Mouse (Mus musculus) myocyte (in vitro differentiated cells): ENCODE results near the gene Ttc24.
A peak's percentile ranks its signal among the peaks of the same experiment; 100 is the strongest.

Experiments
- MAX ChIP-seq: IDR thresholded peaks from one replicate; pipeline ENCODE4 v1.6.1; 2011; ENCODE audit warnings: low read depth, mild to moderate bottlenecking, control low read depth
- MYOD1 ChIP-seq, 3 experiments: IDR thresholded peaks; one replicate each; pipeline ENCODE4 v1.6.1; 2011; ENCODE audit warnings: control low read depth in 2 of 3, low read depth in 2 of 3, mild to moderate bottlenecking in 2 of 3, moderate library complexity in 1 of 3; ENCODE audit not compliant: insufficient read length in 2 of 3, control insufficient read depth in 1 of 3
- POLR2A ChIP-seq: IDR thresholded peaks from one replicate; pipeline ENCODE4 v1.6.1; 2011; ENCODE audit warnings: low read depth, mild to moderate bottlenecking, control low read depth, moderate library complexity; ENCODE audit not compliant: insufficient read length
- SRF ChIP-seq: IDR thresholded peaks from one replicate; pipeline ENCODE4 v1.6.1; 2011; ENCODE audit warnings: low read depth; ENCODE audit not compliant: control insufficient read depth, insufficient read length
- TCF12 ChIP-seq: IDR thresholded peaks from one replicate; pipeline ENCODE4 v1.6.1; 2011; ENCODE audit warnings: mild to moderate bottlenecking, control low read depth; ENCODE audit not compliant: poor library complexity, insufficient read depth, severe bottlenecking
- TCF3 ChIP-seq: IDR thresholded peaks from one replicate; pipeline ENCODE4 v1.6.1; 2011; ENCODE audit warnings: low read depth, control low read depth; ENCODE audit not compliant: insufficient read length
- USF1 ChIP-seq: IDR thresholded peaks from one replicate; pipeline ENCODE4 v1.6.1; 2011; ENCODE audit warnings: low read depth, mild to moderate bottlenecking, control low read depth, moderate library complexity

DNA sequence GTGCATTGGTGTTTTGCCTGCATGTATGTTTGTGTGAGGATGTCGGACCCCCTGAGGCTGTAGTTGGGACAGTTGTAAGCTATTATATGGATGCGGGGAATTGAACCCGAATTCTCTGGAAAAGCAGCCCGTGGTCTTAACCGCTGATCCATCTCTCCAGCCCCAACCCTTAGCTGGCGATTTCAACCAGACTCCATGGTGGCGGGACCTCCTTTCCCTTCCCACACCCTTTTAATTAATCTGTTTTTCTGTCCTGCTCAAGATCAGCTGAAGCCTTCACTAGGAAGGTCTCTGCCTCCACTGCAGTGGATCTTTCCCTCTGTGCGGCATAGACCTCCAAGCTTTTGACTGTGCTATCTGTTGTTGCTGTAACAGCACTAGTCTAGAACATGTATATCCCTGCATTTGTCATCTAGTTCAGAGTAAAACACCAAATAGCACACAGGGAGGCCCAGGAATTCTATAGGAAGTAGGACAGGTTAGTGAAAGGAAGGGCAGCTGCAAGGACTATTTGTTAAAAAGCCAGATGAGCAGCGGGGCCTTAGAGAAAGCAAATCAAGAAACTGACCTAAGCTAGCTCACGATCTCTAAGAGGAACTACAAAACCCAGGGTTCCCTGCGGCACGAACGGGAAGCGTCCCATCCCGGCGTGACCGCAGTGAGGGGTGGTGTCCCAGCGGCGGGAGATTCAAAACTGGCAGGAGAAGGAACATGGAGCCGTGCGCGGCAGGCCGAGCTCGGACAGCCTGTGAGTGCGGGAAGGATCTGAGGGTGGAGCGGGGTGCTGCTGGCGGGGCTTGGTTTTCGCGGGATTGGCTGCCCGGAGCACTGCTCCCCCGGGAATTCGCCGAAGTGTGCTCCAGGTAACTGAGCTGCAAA lies 3.5 kb upstream of the Ttc24 start, which contains the start of gene Iqgap3:
- TF ChIP-seq TCF12, result no peak
- TF ChIP-seq TCF3, result no peak
- peak; percentile 65 for TF ChIP-seq POLR2A
- peak; percentile 63 for TF ChIP-seq USF1
- TF ChIP-seq MAX, result no peak
- TF ChIP-seq SRF, result no peak
- no peak for TF ChIP-seq MYOD1 (IDR thresholded peaks at IDR 0.05; ENCODE audit: control insufficient read depth in 1 of 3, insufficient read length in 2 of 3, low read depth in 2 of 3)
